Mouse (Mus musculus) heart, postnatal 0 days (tissue): ENCODE results near the gene Osbp2.

Experiments used
- CTCF ChIP-seq: IDR thresholded peaks from 2 replicates; pipeline ENCODE4 v1.5.1; 2016; ENCODE audit warnings: antibody characterized with exemption, control low read depth, low read depth
- EP300 ChIP-seq: IDR thresholded peaks from 2 replicates; pipeline ENCODE4 v1.6.1; 2016; ENCODE audit warnings: antibody characterized with exemption, low read depth

- no peak for TF ChIP-seq EP300
- TF ChIP-seq CTCF = no peak
Measured at GRCm38 (mm10) chr11:3686318-3686717, 177.4 kb downstream of the Osbp2 start.
